Mouse (Mus musculus) heart, adult 10 weeks (tissue): ENCODE data around the gene Ttf2. TPM values are rescaled to one million over a fixed set of nuclear protein-coding genes. Genes with fewer than 3 reads are reported as not detected.

Experiments
- polyA plus RNA-seq: library from polyadenylated mRNA; stranded (reverse); fragments of 350-450 nt; fragmentation: Illumina TruSeq; extraction: RNeasy Lipid Tissue Mini Kit (QIAGEN cat#74804); gene quantifications from one replicate; pipeline ENCODE4 v1.2.3, GENCODE M21; 2014; ENCODE audit warnings: low read depth, low replicate concordance

Ttf2 gene
- polyA plus RNA-seq: 3.1 TPM

GRCm38 (mm10) chr3:100969176-100969917 is at the start of gene Ttf2:
TSS of gene Ttf2 (minus strand) at chr3:100969663.

GRCm38 (mm10) chr3:100921825-100922505 is 47.5 kb downstream of the Ttf2 start, which contains the start of gene Trim45:
TSS of gene Trim45 (plus strand) at chr3:100922202.

Other genes with a start within 250 kb of the Ttf2 start
- gene Vtcn1, start 144.2 kb downstream of the Ttf2 start, polyA plus RNA-seq: 0.55 TPM
- 3.1 TPM for gene Trim45, start 47.5 kb downstream of the Ttf2 start, polyA plus RNA-seq
- gene Cd101, start 59.9 kb upstream of the Ttf2 start, polyA plus RNA-seq: 0.31 TPM
- gene Ptgfrn, start 140.6 kb upstream of the Ttf2 start, polyA plus RNA-seq: 25.1 TPM